Mouse (Mus musculus): ENCODE measurements around the gene Rsph3a. TPM values are rescaled to one million over a fixed set of nuclear protein-coding genes. Genes with fewer than 3 reads are reported as not detected.
"Not testable (repeated sequence)": the region's sequence is repeated elsewhere in the genome, so short reads cannot be mapped to it uniquely, and the experiment has no call there.

Rsph3a gene
- polyA plus RNA-seq, 1 experiment from 2014 or later = 54.5 TPM

DNA sequence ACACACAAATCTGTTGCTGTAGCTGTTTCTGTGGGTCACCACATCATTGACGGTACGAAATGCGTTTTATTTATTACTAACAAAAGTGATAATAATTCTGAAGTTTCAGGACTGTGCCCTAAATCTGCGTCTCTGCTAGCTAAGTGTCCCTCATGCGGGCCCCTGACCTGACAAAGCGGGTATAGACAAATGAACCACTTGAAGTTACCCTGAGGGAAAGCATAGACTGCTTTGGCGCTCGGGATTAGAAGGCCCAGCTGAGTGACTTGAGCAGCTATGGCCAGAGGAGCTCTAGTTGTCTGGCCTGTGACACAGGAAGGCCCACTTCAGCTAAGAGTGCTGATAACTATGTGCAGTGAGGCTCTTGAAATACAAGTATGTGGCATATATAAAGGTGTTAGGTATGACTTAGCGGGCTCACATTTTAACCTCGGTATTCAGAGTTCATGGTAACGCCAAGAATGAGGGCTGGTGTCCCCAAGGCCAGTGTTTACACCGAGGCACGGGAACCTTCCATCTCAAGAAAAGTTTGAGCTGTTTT lies 21.2 kb upstream of the Rsph3a start:
- no peak overlapping the region for H3K4me2 ChIP-seq (ENCODE audit: low read length)
- WGBS = 86% methylated on average over 13 of the region's 13 CpGs

DNA sequence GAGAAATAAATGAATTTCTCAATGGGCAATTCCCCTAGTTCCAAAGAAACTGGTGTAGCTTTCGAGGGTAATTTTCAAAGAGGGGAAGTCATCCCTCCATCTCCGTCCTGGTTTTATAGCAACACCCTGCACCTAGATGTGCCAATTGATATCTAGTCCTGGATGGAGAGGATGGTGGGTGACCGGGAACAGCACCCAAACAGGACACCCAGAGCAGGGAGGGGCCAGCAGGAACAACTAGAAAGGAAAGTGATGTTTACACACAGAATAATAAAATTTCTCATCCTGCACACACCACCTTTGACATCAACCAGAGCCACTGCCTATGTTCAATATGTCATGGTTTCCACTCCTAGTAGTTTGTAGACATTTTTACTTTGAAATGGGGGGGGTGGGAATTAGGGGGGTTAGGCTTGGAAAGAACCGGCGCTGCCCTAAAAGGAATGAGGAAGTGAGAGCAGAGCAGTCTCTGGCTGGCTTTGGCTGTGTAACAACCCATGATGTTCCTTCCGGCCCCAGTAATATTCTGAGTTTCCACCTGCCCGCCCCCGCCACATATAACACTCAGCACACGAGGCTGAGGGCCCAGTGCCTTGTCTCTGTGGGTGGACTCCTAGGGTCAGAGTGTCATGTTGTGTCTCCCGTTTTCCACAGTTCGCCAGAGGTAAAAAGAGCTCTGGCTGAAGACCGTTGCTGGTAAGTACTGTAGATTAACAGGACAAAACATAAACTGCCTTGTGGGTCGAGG lies 19.8 kb upstream of the Rsph3a start, which contains the start of gene Tagap:
Gene Tagap, plus strand, starts transcription at position 588 of the 748 bp plus-strand sequence.
- WGBS = 44% methylated on average over 13 of the region's 13 CpGs
- ATAC-seq (replicated peaks; ENCODE audit: low FRiP score, low TSS enrichment, low read depth) = no peak; the same call in 1 of the 2 replicates
- DNase-seq (ENCODE audit: low spot score) = no peak
- Histone ChIP-seq H3K36me3 (ENCODE audit: control insufficient read depth, insufficient read depth, low read length) (no peaks in the 10 kb centered on the region), H3K4me2 (ENCODE audit: low read length) (no peak within 1 kb of the TSS), H3K27me3 (replicated peaks; ENCODE audit: control insufficient read depth, insufficient read depth, low read length) (no peaks in the 10 kb centered on the region), H3K9ac (ENCODE audit: low read length) (no peak within 1 kb of the TSS), H3K9me3 (ENCODE audit: control insufficient read depth, low read length) (no peaks in the 10 kb centered on the region), H3K4me3 (ENCODE audit: low read depth, low read length) (no peak within 1 kb of the TSS), H3K27ac (ENCODE audit: low read depth) (no peak within 1 kb of the TSS), H3K4me1 (replicated peaks; ENCODE audit: control insufficient read depth, insufficient read depth, low read length) (no peaks in the 10 kb centered on the region)

More for the DNA sequence above, 21.2 kb upstream of the Rsph3a start:
- H3K9ac ChIP-seq (ENCODE audit: low read length) = no peak overlapping the region
- H3K27me3 ChIP-seq (replicated peaks; ENCODE audit: control insufficient read depth, insufficient read depth, low read length) = no peaks in the 10 kb centered on the region
- H3K36me3 ChIP-seq (ENCODE audit: control insufficient read depth, insufficient read depth, low read length) = no peaks in the 10 kb centered on the region
- ATAC-seq (replicated peaks; ENCODE audit: low FRiP score, low TSS enrichment, low read depth) (no peak), DNase-seq (ENCODE audit: low spot score) (no peak)
- no peaks in the 10 kb centered on the region for H3K9me3 ChIP-seq (ENCODE audit: control insufficient read depth, low read length)
- H3K27ac ChIP-seq (ENCODE audit: low read depth) = no peak overlapping the region
- H3K4me1 ChIP-seq (replicated peaks; ENCODE audit: control insufficient read depth, insufficient read depth, low read length) = no peaks in the 10 kb centered on the region
- no peak overlapping the region for H3K4me3 ChIP-seq (ENCODE audit: low read depth, low read length)

DNA sequence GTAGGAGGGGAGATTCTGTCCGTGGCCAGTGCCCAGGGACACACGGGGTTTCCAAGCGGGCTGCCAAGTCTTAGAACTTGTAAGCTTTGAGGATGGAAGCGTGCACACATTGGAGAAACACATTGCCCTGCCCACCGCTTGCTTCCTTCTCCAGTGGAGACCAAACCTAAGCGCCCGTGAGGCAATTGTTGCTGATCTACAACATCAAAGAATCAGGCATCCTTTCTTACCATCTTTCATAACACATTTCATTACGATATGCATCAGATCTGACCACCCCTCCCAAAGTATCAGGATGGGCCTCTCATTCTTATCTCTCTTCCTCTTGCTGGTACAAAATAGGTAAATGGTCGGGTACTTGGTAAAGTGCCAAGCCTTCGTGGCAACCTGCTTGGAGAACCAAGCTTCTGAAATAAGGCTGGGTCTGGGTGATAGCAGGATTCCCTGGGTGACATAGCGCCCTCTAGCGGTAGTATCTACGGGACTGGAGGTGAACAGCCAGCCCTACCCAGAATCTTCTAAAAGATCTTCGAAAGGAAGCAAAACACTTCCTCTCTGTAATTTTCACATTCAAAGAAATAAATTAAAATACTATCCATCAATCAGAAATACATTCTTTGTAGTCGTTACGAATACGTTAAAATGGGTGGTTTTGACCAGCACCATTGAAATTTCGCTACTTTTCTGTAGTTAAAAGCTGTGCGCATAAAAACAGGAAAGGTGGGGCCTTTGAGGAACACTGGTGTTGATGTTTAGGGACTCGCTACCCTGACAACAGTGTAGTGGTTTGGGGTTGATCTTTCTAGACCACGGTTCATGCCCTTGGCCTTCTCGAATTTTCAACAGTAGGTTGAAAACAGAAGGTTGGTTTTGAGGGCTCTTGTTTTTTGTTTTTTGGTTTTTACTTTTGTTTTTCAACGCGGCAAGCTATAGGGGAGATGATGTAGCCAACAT lies 17.6 kb upstream of the Rsph3a start:
- H3K27ac ChIP-seq (ENCODE audit: low read depth) = no peak overlapping the region
- no peak overlapping the region for H3K4me3 ChIP-seq (ENCODE audit: low read depth, low read length)
- no peak overlapping the region for H3K9ac ChIP-seq (ENCODE audit: low read length)
- H3K4me2 ChIP-seq (ENCODE audit: low read length) = no peak overlapping the region
- H3K4me1 ChIP-seq (replicated peaks; ENCODE audit: control insufficient read depth, insufficient read depth, low read length) = no peaks in the 10 kb centered on the region
- H3K36me3 ChIP-seq (ENCODE audit: control insufficient read depth, insufficient read depth, low read length) = no peaks in the 10 kb centered on the region
- 73% methylated on average over 24 of the region's 24 CpGs for WGBS
- DNase-seq (ENCODE audit: low spot score) (peak; percentile 63), ATAC-seq (replicated peaks; ENCODE audit: low FRiP score, low TSS enrichment, low read depth) (no peak)
- H3K9me3 ChIP-seq (ENCODE audit: control insufficient read depth, low read length) = no peaks in the 10 kb centered on the region
- H3K27me3 ChIP-seq (replicated peaks; ENCODE audit: control insufficient read depth, insufficient read depth, low read length) = no peaks in the 10 kb centered on the region

DNA sequence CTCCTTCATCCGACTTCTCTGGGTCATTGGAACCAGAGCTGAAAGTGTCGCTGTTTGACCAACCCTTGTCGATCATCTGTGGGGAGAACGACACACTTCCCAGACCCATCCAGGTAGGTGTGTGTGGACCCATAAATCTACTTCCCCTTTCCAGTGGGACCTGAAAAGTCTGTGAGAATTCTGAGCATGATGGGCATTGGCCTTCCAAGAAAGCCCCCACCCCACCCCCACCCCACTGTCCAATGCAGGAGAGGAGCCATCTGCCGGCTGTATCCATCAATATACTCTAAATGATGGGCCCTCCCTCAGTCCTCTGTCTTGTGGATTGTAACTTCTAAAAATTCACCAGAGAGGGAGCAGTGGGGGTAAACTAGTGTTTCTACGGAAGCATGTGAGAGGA lies 16.8 kb upstream of the Rsph3a start:
- ATAC-seq (replicated peaks; ENCODE audit: low FRiP score, low TSS enrichment, low read depth) = no peak
- Histone ChIP-seq H3K4me3 (ENCODE audit: low read depth, low read length) (no peak overlapping the region), H3K27me3 (replicated peaks; ENCODE audit: control insufficient read depth, insufficient read depth, low read length) (no peaks in the 10 kb centered on the region), H3K9ac (ENCODE audit: low read length) (no peak overlapping the region), H3K36me3 (ENCODE audit: control insufficient read depth, insufficient read depth, low read length) (no peaks in the 10 kb centered on the region), H3K4me2 (ENCODE audit: low read length) (no peak overlapping the region), H3K27ac (ENCODE audit: low read depth) (no peak overlapping the region), H3K4me1 (replicated peaks; ENCODE audit: control insufficient read depth, insufficient read depth, low read length) (no peaks in the 10 kb centered on the region), H3K9me3 (ENCODE audit: control insufficient read depth, low read length) (no peaks in the 10 kb centered on the region)
- DNase-seq (ENCODE audit: low spot score) = no peak
- 86% methylated on average over 6 of the region's 6 CpGs for WGBS

DNA sequence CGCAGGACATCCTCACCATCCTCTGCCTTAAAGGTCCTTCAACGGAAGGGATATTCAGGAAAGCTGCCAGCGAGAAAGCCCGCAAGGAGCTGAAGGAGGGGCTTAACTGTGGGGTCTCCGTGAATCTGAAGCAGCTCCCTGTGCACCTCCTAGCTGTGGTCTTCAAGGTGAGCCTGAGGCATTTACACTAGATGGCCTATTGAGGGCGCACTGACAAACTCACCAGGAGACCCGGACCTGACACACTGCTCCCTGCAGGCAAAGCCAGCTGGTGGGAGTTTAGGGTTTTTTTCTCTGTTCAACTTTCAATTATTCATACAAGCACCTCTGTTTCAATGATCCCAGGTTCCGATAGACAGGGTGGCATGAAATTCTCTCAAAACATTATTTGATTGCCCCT lies 16.1 kb upstream of the Rsph3a start:
- no peak for ATAC-seq (replicated peaks; ENCODE audit: low FRiP score, low TSS enrichment, low read depth)
- Histone ChIP-seq H3K4me1 (replicated peaks; ENCODE audit: control insufficient read depth, insufficient read depth, low read length) (no peaks in the 10 kb centered on the region), H3K4me3 (ENCODE audit: low read depth, low read length) (no peak overlapping the region), H3K9ac (ENCODE audit: low read length) (no peak overlapping the region), H3K27ac (ENCODE audit: low read depth) (no peak overlapping the region), H3K27me3 (replicated peaks; ENCODE audit: control insufficient read depth, insufficient read depth, low read length) (no peaks in the 10 kb centered on the region), H3K4me2 (ENCODE audit: low read length) (no peak overlapping the region), H3K36me3 (ENCODE audit: control insufficient read depth, insufficient read depth, low read length) (no peaks in the 10 kb centered on the region), H3K9me3 (ENCODE audit: control insufficient read depth, low read length) (no peaks in the 10 kb centered on the region)
- DNase-seq (ENCODE audit: low spot score) = no peak
- WGBS = 32% methylated on average over 8 of the region's 8 CpGs

DNA sequence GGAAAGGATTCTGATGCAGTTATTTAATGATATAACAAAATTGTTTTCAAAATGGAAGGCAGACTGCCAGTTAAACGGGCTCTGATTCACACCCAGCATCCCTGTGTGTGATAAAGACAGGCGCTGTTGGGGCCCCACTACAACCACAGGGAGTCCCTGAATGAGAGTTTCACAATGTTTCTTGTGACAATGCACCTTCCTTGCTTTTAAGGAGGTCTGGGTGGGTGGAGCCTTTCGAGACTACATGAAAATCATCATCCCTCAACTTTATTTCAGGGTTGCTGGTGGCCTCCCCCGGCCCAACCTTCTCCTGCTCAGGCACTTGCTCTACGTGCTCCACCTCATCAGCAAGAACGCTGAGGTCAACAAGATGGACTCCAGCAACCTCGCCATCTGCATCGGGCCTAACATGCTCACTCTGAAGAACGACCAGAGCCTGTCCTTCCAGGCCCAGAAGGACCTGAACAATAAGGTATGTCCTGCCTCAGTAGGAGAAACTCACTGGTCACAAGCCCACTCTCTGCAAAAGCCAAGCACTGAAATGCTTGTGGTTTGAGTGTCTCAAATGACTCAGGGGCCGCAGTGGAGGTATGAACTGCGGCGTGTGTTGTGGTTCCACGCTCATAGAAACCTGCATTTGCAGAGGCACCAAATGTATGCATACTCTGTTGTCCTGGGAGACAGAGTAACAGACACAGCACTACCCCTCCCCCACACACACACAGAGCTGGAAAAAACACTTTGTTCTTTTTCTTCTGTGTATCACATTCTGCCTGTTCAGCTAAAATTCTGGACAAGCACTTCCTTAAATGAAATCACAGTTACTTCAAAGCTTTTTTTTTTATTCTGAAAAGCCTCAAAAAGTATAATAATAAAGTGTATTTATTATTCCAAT lies 14.1 kb upstream of the Rsph3a start:
- no peak for ATAC-seq (replicated peaks; ENCODE audit: low FRiP score, low TSS enrichment, low read depth)
- DNase-seq (ENCODE audit: low spot score) = no peak
- WGBS = 83% methylated on average over 13 of the region's 13 CpGs

DNA sequence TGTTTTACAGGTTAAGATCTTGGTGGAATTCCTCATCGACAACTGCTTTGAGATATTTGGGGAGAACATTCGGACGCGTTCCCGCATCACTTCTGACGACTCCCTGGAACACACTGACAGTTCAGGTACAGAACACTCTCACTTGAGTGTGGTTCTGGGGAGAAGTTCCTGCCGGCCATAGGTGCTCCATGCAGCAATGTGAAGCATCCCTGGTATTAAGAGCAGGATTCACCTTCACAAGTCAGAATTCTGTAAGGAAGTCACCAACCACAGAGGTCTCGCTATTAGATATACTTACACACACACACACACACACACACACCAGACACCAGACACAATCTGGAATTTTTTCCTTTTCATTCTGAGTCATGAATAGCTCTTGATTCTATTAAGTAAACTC lies 13.3 kb upstream of the Rsph3a start:
- not testable (repeated sequence) for H3K9ac ChIP-seq (ENCODE audit: low read length); H3K27me3 ChIP-seq (replicated peaks; ENCODE audit: control insufficient read depth, insufficient read depth, low read length); H3K27ac ChIP-seq (ENCODE audit: low read depth); DNase-seq (ENCODE audit: low spot score); H3K4me1 ChIP-seq (replicated peaks; ENCODE audit: control insufficient read depth, insufficient read depth, low read length); H3K36me3 ChIP-seq (ENCODE audit: control insufficient read depth, insufficient read depth, low read length); ATAC-seq (replicated peaks; ENCODE audit: low FRiP score, low TSS enrichment, low read depth); H3K4me2 ChIP-seq (ENCODE audit: low read length); H3K9me3 ChIP-seq (ENCODE audit: control insufficient read depth, low read length); H3K4me3 ChIP-seq (ENCODE audit: low read depth, low read length)
- WGBS = 54% methylated on average over 4 of the region's 8 CpGs

More for the DNA sequence above, 14.1 kb upstream of the Rsph3a start:
- H3K36me3 ChIP-seq (ENCODE audit: control insufficient read depth, insufficient read depth, low read length) = no peaks in the 10 kb centered on the region
- no peak overlapping the region for H3K27ac ChIP-seq (ENCODE audit: low read depth)
- H3K27me3 ChIP-seq (replicated peaks; ENCODE audit: control insufficient read depth, insufficient read depth, low read length) = no peaks in the 10 kb centered on the region
- no peaks in the 10 kb centered on the region for H3K9me3 ChIP-seq (ENCODE audit: control insufficient read depth, low read length)
- no peak overlapping the region for H3K4me3 ChIP-seq (ENCODE audit: low read depth, low read length)
- H3K9ac ChIP-seq (ENCODE audit: low read length) = no peak overlapping the region
- no peaks in the 10 kb centered on the region for H3K4me1 ChIP-seq (replicated peaks; ENCODE audit: control insufficient read depth, insufficient read depth, low read length)
- no peak overlapping the region for H3K4me2 ChIP-seq (ENCODE audit: low read length)

DNA sequence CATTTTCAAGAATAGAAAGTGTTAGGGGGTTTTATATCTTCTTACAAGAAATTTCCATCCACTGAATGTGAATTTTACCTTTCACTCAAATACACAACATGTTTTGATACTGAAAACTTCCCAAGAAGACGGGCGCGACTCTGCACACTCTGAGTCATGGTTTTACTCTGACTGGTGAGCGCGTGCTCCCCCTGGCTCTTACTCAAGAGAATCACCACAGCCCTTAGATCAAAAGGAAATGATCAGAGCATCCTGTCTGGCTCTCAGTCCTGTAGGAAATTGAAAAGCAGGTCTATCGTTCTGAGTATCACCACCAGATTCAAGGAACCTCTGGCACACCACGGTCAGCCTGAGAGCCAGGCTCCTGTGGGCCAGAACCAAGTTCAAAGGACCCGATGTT lies 5.8 kb upstream of the Rsph3a start:
- DNase-seq (ENCODE audit: low spot score) (no peak), ATAC-seq (replicated peaks; ENCODE audit: low FRiP score, low TSS enrichment, low read depth) (no peak)
- H3K9me3 ChIP-seq (ENCODE audit: control insufficient read depth, low read length) = no peaks in the 10 kb centered on the region
- no peak overlapping the region for H3K27ac ChIP-seq (ENCODE audit: low read depth)
- WGBS = 57% methylated on average over 8 of the region's 8 CpGs
- H3K4me3 ChIP-seq (ENCODE audit: low read depth, low read length) = no peak overlapping the region
- H3K36me3 ChIP-seq (ENCODE audit: control insufficient read depth, insufficient read depth, low read length) = no peaks in the 10 kb centered on the region
- H3K4me2 ChIP-seq (ENCODE audit: low read length) = no peak overlapping the region
- no peak overlapping the region for H3K9ac ChIP-seq (ENCODE audit: low read length)
- no peaks in the 10 kb centered on the region for H3K27me3 ChIP-seq (replicated peaks; ENCODE audit: control insufficient read depth, insufficient read depth, low read length)
- H3K4me1 ChIP-seq (replicated peaks; ENCODE audit: control insufficient read depth, insufficient read depth, low read length) = no peaks in the 10 kb centered on the region

All from intestine, embryonic 14.5 days (tissue).